Mouse (Mus musculus) hindbrain, embryonic 14.5 days (tissue): ENCODE results near the gene Smco2. TPM values are rescaled to one million over a fixed set of nuclear protein-coding genes. Genes with fewer than 3 reads are reported as not detected.

Experiments used
- ATAC-seq: fragments of 200-750 bp; cut with Nextera tagmentation; 2 replicates; pipeline ENCODE4 v1.8.0; 2017; ENCODE audit warnings: moderate number of reproducible peaks, mild to moderate bottlenecking, moderate TSS enrichment, moderate library complexity; ENCODE audit not compliant: low FRiP score
- DNase-seq: peaks from one replicate; pipeline ENCODE4 v3.0.0-alpha.2; 2015; ENCODE audit warnings: low spot score
- H3K27ac ChIP-seq: fragments of 300-500 bp; sonication (generic); 2 replicates; pipeline ENCODE4 v1.5.1; 2014; ENCODE audit warnings: mild to moderate bottlenecking, moderate library complexity
- H3K27me3 ChIP-seq: fragments of 300-500 bp; sonication (generic); 2 replicates; pipeline ENCODE4 v1.6.1; 2014; ENCODE audit warnings: mild to moderate bottlenecking, low read length, mixed read lengths; ENCODE audit not compliant: control insufficient read depth, insufficient read depth
- H3K36me3 ChIP-seq: fragments of 300-500 bp; sonication (generic); replicated peaks from 2 replicates; pipeline ENCODE4 v1.6.1; 2014; ENCODE audit not compliant: control insufficient read depth, insufficient read depth
- H3K4me1 ChIP-seq: fragments of 300-500 bp; sonication (generic); replicated peaks from 2 replicates; pipeline ENCODE4 v1.6.1; 2014; ENCODE audit warnings: antibody characterized with exemption, low read length, mixed read lengths; ENCODE audit not compliant: control insufficient read depth, insufficient read depth
- H3K4me2 ChIP-seq: fragments of 300-500 bp; sonication (generic); replicated peaks from 2 replicates; pipeline ENCODE4 v1.6.1; 2014; ENCODE audit warnings: mild to moderate bottlenecking, moderate library complexity
- H3K4me3 ChIP-seq: fragments of 300-500 bp; sonication (generic); replicated peaks from 2 replicates; pipeline ENCODE4 v1.5.1; 2014; ENCODE audit warnings: mild to moderate bottlenecking, low read length
- H3K9ac ChIP-seq: fragments of 300-500 bp; sonication (generic); 2 replicates; pipeline ENCODE4 v1.6.1; 2014
- H3K9me3 ChIP-seq: fragments of 300-500 bp; sonication (generic); 2 replicates; pipeline ENCODE4 v1.6.1; 2016; ENCODE audit warnings: low read length; ENCODE audit not compliant: control insufficient read depth
- WGBS: fragments of 180-500 bp; shearing (Covaris S2); extraction: QIAGEN DNeasy Blood & Tissue Kit; methylation state at CpG from one replicate; pipeline ENCODE4 v1.1.7; 2014; 5-methylcytosine and 5-hydroxymethylcytosine counted together
- polyA plus RNA-seq: library from polyadenylated mRNA; unstranded; fragments of >200 nt; fragmentation: Nextera tagmentation; extraction: Ambion mirVana; gene quantifications from 2 replicates; pipeline ENCODE4 v1.2.1, GENCODE M21; 2014

The Smco2 gene
- polyA plus RNA-seq, 1 experiment from 2014 or later: not detected

DNA sequence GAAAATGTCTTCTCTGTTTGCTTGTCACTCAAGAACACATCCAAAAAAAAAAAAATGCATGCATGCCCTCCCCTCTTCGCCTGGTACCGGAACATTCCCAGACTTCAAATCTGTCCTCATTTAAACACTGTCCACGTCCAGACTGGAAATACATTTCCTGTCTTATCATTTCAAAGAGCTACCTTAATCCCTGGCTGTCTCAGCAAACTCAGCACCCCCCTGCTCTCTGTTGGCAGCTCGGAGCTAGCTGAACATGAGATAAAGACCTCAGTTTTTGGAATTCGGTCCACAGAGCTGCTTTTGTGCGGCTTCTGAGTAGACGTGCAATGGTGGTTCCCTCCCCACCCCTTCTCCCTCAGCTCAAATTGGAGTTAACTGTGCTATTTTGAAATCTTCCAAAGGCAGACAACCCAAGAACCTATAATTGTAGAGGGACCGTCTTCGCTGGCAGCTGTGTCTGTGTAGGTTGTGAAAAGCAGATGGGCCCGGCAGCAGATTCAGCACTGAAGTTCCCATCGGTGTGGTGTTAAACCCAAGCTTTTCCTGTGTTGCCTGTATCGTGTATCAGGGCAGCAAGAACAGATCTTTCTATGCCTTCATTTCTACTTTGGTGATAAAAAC, 27.6 kb downstream of the Smco2 start:
- WGBS: 94% methylated on average over 12 of the region's 12 CpGs
- no peaks in the 10 kb centered on the region for H3K27me3 ChIP-seq
- H3K4me2 ChIP-seq: no peak overlapping the region
- H3K9me3 ChIP-seq: no peaks in the 10 kb centered on the region
- H3K4me1 ChIP-seq: no peaks in the 10 kb centered on the region
- no peak overlapping the region for H3K27ac ChIP-seq
- DNase-seq (no peak), ATAC-seq (no peak)
- no peaks in the 10 kb centered on the region for H3K36me3 ChIP-seq
- H3K4me3 ChIP-seq: no peak overlapping the region
- H3K9ac ChIP-seq: no peak overlapping the region

DNA sequence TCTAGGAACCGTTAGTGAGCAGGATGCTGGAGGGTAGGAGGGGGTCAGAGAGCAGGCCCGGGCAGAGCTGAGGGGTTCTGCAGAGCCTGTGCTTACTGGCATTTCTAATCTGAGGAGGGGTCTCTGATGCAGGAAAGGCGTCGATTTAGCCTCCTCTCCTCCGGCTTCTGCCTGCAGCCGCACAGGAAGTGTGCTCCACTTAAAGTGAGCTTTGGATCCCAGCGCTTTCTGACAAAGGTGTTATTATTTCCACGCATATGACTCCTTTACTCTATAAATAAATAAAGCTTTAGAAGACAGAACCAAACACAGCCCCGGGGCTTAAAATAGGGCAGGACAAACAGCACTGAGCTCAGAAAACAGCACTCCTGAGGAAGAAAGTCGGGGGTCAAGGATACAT, 29.0 kb downstream of the Smco2 start:
- WGBS: 45% methylated on average over 10 of the region's 10 CpGs
- no peaks in the 10 kb centered on the region for H3K4me1 ChIP-seq
- DNase-seq (no peak), ATAC-seq (no peak)
- H3K9ac ChIP-seq: no peak overlapping the region; the same call in 1 of the 2 replicates
- no peak overlapping the region for H3K27ac ChIP-seq
- H3K27me3 ChIP-seq: no peaks in the 10 kb centered on the region
- H3K9me3 ChIP-seq: no peaks in the 10 kb centered on the region
- no peak overlapping the region for H3K4me3 ChIP-seq
- no peaks in the 10 kb centered on the region for H3K36me3 ChIP-seq
- no peak overlapping the region for H3K4me2 ChIP-seq

DNA sequence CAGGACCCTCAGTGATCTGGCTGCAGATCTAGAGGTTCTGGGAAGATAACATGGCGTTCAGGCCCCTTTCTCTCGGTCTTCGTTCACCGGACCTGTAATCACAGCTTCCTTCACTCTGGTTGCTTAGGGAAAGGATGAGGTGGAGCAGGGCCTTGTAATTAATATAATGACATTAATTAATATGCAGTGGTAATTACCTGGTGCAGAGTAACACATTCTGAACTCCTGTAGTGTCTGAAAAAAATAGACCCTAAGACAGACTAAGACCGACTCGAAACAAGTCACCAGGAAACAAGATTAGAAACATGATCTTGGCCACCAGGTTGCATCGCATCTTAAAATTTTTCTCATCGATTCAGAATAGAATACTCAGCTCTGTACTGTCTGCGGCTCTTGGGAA, 30.0 kb downstream of the Smco2 start:
- Histone ChIP-seq H3K27me3 (no peaks in the 10 kb centered on the region), H3K4me2 (no peak overlapping the region), H3K9ac (no peak overlapping the region), H3K4me3 (no peak overlapping the region), H3K4me1 (no peaks in the 10 kb centered on the region), H3K27ac (no peak overlapping the region), H3K36me3 (no peaks in the 10 kb centered on the region), H3K9me3 (no peaks in the 10 kb centered on the region)
- 87% methylated on average over 9 of the region's 9 CpGs for WGBS
- no peak for ATAC-seq
- no peak for DNase-seq

DNA sequence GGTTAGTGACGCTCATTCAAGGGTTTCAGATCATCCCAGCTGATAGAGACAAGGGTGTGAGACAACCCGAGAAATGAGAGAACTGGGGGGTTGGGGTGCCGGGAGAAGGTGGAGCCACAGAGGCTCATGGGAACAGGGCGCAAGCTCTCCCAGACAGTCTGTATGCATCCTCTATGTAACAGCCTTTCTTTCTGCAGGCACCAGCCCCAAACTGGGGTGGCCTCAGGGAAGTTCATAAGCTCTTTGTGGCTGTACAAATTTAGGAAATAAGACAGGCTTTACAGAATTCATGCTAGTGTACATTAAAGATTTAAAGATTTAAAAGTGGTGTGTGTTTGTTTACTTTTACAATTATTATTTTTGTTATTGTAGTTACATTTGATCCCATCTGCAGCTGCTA, 30.4 kb downstream of the Smco2 start:
- Histone ChIP-seq H3K9ac (no peak overlapping the region), H3K27ac (no peak overlapping the region), H3K9me3 (no peaks in the 10 kb centered on the region), H3K4me3 (no peak overlapping the region), H3K27me3 (no peaks in the 10 kb centered on the region), H3K4me1 (no peaks in the 10 kb centered on the region), H3K4me2 (no peak overlapping the region), H3K36me3 (no peaks in the 10 kb centered on the region)
- ATAC-seq (no peak), DNase-seq (no peak)
- 80% methylated on average over 4 of the region's 4 CpGs for WGBS

DNA sequence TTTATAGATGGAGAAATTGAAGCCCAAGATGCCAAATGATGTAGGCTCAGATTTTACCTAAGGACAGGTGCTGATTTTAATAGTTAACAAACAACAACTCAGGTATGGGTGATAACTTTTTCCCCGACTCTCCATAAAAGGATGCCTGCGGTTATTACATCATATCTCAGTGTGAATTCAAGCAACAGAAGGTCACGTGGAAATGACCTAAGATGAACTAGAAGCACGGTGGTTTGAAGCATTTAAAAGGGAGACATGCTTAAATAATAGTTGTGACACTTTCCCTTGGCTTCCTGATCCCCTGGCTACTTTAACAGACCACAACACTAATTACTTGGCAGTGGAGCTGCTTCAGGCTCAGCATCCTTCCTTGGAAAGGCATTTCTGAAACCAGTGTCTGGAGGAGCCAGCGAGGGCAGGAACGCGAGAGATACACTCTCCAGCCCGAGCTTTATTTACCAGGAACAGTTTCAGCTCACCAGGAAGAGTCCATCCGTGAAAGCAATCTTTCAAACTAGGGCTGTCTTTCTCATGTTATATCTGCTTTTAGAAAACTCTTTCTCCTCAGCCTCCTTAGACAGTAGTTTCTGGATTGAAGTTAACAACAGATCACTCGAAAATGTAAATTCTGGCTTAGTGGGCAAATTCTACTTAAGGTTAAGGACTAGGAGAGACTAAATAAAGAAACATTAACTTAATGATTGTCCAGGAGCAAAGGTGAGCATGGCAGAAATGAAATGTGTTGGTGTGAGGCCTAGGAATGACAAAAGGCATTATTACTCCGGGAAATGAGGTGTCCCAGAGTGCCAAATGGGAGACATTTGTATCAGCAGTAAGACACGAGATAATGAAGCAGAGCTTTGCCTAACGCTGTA, 32.2 kb downstream of the Smco2 start:
- no peaks in the 10 kb centered on the region for H3K36me3 ChIP-seq
- no peak for DNase-seq
- 74% methylated on average over 13 of the region's 13 CpGs for WGBS
- no peak overlapping the region for H3K27ac ChIP-seq
- no peak overlapping the region for H3K4me2 ChIP-seq
- ATAC-seq: no peak
- no peak overlapping the region for H3K4me3 ChIP-seq
- H3K4me1 ChIP-seq: no peaks in the 10 kb centered on the region
- no peak overlapping the region for H3K9ac ChIP-seq
- no peaks in the 10 kb centered on the region for H3K27me3 ChIP-seq
- H3K9me3 ChIP-seq: no peaks in the 10 kb centered on the region

DNA sequence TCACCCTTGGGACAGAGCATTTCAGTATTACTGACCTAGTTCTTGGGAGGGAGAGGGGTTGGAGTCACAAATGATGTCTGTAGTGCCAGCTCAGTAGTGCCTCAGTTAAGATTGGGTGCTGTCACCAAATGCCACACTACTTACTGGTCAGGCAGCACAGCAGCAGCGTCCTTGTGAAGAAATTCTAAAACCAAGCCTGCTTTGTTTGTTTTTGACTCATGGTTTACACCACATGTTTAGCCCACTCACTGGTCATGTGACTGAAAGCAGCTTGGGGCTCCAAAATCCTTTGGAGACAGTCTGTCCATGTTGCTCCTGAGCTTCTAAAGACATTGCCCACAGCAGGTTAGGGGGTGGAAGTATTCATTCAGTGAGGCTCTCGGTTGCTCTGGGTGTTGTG, 33.5 kb downstream of the Smco2 start:
- Histone ChIP-seq H3K4me1 (peaks cover 3% of the 10 kb centered on the region), H3K4me3 (no peak overlapping the region), H3K9ac (no peak overlapping the region), H3K9me3 (no peaks in the 10 kb centered on the region), H3K4me2 (no peak overlapping the region), H3K36me3 (no peaks in the 10 kb centered on the region), H3K27me3 (no peaks in the 10 kb centered on the region), H3K27ac (no peak overlapping the region)
- DNase-seq (no peak), ATAC-seq (no peak)
- WGBS: 63% methylated on average over 2 of the region's 2 CpGs

DNA sequence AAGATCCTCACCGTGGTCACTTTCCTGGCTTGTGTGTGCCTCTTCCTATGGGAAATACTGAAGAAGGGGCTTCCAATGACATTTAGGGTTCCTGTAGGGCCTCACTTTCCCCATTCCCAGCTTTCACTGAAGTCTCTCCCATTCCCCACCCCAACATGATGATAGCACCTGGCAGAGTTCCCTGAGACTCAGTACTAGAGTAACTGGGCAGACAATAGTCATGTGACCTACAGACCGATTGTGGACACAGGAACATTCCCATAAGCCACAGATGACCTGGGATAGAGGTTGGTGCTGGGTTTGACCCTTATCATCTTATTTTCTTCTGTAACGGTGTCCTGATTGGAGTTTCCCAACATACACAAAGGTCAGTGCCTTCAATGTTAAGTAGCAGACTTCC, 34.3 kb downstream of the Smco2 start:
- Histone ChIP-seq H3K4me2 (no peak overlapping the region), H3K36me3 (no peaks in the 10 kb centered on the region), H3K27ac (no peak overlapping the region), H3K27me3 (0 out of 2 replicates have a peak, but pooled peaks cover 4% of the 10 kb centered on the region), H3K9me3 (no peaks in the 10 kb centered on the region), H3K4me1 (peaks cover 3% of the 10 kb centered on the region), H3K4me3 (no peak overlapping the region), H3K9ac (no peak overlapping the region)
- WGBS: 91% methylated on average over 3 of the region's 3 CpGs
- DNase-seq (no peak), ATAC-seq (no peak)

DNA sequence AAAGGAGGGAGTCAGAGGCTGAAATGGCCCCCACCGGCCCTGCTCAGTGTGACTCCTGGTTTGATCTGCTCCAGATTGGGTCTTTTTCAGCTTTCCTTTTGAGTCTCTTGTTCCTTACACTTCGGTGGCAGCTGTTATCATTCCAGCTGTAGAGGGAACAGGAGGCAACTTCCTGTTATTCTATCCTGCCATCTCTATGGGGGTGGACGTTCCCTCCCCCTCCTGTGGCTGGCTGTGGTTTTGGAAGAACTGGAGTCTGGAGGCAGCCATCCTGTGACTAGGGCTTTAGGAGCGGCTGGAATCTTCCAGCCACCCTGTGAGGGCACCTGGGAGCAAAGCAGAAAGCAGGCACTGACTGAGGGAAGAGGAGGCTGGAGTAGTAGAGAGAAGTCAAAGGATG, 34.9 kb downstream of the Smco2 start:
- no peak for DNase-seq
- Histone ChIP-seq H3K4me3 (no peak overlapping the region), H3K27me3 (peaks cover 10% of the 10 kb centered on the region; the same call in 1 of the 2 replicates), H3K36me3 (no peaks in the 10 kb centered on the region), H3K9ac (no peak overlapping the region), H3K4me1 (peaks cover 3% of the 10 kb centered on the region), H3K4me2 (no peak overlapping the region), H3K27ac (no peak overlapping the region), H3K9me3 (no peaks in the 10 kb centered on the region)
- ATAC-seq: no peak
- WGBS: 44% methylated on average over 4 of the region's 4 CpGs

DNA sequence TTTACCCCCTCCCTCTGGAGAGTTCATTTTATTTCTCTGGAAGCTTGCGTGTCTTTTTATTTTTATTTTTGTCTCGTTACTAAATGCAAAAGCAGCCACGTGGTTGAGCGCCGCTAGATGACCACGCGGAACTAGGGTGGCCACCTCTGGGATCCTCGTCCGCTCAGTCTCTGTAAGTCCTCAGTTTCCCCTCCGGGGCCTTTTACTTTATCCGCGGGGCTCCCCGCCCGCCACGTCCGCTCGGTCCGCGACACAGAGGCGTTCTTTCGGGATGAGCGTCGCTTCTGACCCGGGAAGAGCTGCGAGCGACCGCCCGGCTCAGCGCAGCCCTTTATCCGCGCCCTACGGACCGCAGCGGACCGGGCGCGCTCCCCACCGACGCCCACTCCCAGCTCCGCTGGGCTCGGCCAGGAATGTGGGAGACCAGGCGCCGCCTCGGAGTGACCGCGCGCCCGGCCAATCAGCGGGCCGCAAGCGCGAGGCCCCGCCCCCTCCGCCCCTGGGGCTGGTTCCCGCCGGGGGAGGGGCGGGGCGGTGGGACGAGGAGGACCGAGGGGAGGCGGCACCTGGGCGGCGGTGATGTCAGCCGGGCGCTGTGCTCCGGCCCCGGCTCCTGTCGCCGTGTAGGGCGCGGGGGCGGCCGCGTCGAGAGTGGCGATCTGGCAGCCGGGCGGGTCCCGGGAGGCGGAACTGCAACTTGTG, 38.2 kb downstream of the Smco2 start, which contains the start of gene Ppfibp1:
Gene Ppfibp1 (plus strand): TSS at position 530 of the 702 bp plus-strand sequence.
- Histone ChIP-seq H3K9me3 (no peaks in the 10 kb centered on the region), H3K4me3 (peak within 1 kb of the TSS; percentile 74), H3K9ac (peak within 1 kb of the TSS; percentile 74), H3K27ac (no peak within 1 kb of the TSS), H3K4me1 (peaks cover 3% of the 10 kb centered on the region), H3K36me3 (no peaks in the 10 kb centered on the region), H3K27me3 (peaks cover 10% of the 10 kb centered on the region; the same call in 1 of the 2 replicates), H3K4me2 (peak within 1 kb of the TSS; percentile 94)
- ATAC-seq (peak; percentile 96), DNase-seq (peak; percentile 89)
- whole genome bisulfite sequencing: under 1% methylated on average over 66 of the region's 80 CpGs
